Mouse (Mus musculus) cortical plate, adult 2 months (tissue): ENCODE data around the gene Maged2. TPM values are rescaled to one million over a fixed set of nuclear protein-coding genes. Genes with fewer than 3 reads are reported as not detected.
"Not testable (repeated sequence)": the region's sequence is repeated elsewhere in the genome, so short reads cannot be mapped to it uniquely, and the experiment has no call there.

Experiments used
- H3K27ac ChIP-seq: fragments of 200-500 bp; 2 replicates; pipeline ENCODE4 v1.5.1; 2012; ENCODE audit warnings: low read length, control low read depth, inconsistent platforms; ENCODE audit not compliant: insufficient read depth
- H3K4me1 ChIP-seq: fragments of 200-500 bp; 2 replicates; pipeline ENCODE4 v1.6.1; 2011; ENCODE audit warnings: low read length; ENCODE audit not compliant: control insufficient read depth, insufficient read depth
- H3K4me3 ChIP-seq: fragments of 200-500 bp; 2 replicates; pipeline ENCODE4 v1.5.1; 2011; ENCODE audit warnings: mild to moderate bottlenecking, low read length, control low read depth; ENCODE audit not compliant: insufficient read depth
- CTCF ChIP-seq: fragments of 200-500 bp; IDR thresholded peaks from 2 replicates; pipeline ENCODE4 v1.5.1; 2011; ENCODE audit warnings: mild to moderate bottlenecking, control low read depth, low read length; ENCODE audit not compliant: insufficient read depth; ENCODE audit errors: extremely low read depth
- POLR2A ChIP-seq: fragments of 200-500 bp; IDR thresholded peaks from 2 replicates; pipeline ENCODE4 v1.6.1; 2011; ENCODE audit warnings: mild to moderate bottlenecking, low read length, control low read depth; ENCODE audit not compliant: insufficient read depth; ENCODE audit errors: extremely low read depth
- polyA plus RNA-seq: library from polyadenylated mRNA; depleted of rRNA; stranded (reverse); fragments of >200 nt; gene quantifications from 2 replicates; pipeline ENCODE4 v1.2.3, GENCODE M21; 2012; rRNA removed

The Maged2 gene
- 43.1 and 45.2 TPM in 2 replicates for polyA plus RNA-seq

DNA sequence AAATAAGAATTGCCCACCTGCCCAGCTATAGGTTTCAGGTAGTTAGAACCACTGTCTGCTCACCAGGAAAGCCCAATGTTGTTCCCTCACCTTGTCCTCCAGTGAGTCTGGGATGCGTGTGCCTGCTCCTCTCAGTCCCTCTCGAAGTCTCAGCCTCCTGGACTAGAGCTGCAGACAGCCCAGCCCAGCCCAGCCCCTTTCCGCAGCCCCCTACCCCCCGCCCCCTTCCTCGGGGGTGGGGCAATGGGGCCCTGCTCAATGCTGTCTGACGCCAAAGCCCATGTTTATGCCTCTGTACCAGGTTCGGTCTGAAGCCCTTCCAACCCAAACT lies at the start of gene Maged2:
Gene Maged2, minus strand, starts transcription at position 207 of the 331 bp plus-strand sequence.
- Histone ChIP-seq H3K4me3 (peak within 1 kb of the TSS; percentile 62), H3K27ac (no peak within 1 kb of the TSS), H3K4me1 (no peaks in the 10 kb centered on the region)
- TF ChIP-seq CTCF, result no peak
- no peak for TF ChIP-seq POLR2A

DNA sequence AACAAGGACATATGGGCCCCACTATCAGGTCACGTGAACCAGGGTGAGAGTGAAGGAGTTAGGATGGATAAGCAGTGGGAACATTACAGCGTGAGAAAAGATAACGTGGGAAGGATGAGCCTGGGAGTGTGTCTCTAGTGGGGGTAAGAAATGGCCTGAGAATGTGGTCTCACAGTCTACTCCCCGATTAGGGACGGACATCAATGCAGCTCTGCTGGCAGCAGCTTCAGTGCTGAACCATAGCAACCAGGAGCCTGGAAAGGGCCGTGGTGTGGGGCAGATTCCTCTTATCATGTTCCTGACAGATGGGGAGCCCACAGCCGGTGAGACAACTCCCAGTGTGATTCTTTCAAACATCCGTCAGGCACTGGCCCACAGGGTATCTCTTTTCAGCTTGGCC lies 34.1 kb upstream of the Maged2 start:
- no peak overlapping the region for H3K4me3 ChIP-seq
- TF ChIP-seq CTCF, result no peak
- TF ChIP-seq POLR2A, result no peak
- no peak overlapping the region for H3K27ac ChIP-seq
- no peaks in the 10 kb centered on the region for H3K4me1 ChIP-seq

DNA sequence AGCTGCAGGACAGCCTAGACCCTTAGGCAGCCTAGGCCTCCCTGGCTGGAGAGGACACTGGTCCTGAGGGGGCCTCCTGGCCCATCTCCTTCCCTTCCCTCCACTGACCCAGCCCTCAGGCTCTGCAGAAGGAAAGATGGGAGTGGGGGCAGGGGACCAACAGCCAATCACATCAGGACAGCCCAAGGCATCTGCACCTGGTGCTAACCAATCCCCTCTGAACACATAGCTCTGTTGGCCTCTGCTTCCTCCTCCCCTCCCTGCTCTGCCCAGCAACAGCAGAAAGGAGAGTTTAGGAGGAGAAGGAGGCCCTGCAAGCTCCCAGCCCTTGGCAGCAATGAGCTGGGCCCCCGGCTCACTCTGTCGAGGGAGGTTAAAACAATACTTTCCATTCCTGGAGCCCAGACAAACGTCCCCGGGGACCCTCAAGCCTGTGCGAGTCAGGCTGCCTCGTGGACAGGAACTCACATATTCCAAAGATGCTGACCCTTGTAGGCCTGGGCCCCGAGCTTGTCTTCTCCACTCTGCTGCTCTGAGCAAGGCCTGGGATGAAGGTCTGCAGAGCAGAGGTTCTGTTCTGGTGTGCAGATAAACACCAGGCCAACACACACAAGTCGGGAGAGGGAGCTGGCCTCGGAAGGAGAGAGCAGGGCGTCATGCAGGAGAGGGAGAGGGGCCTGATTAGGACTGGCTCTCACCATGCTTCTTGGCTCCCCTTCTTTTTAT lies 31.5 kb upstream of the Maged2 start:
- not testable (repeated sequence) for H3K4me1 ChIP-seq, H3K27ac ChIP-seq, H3K4me3 ChIP-seq

DNA sequence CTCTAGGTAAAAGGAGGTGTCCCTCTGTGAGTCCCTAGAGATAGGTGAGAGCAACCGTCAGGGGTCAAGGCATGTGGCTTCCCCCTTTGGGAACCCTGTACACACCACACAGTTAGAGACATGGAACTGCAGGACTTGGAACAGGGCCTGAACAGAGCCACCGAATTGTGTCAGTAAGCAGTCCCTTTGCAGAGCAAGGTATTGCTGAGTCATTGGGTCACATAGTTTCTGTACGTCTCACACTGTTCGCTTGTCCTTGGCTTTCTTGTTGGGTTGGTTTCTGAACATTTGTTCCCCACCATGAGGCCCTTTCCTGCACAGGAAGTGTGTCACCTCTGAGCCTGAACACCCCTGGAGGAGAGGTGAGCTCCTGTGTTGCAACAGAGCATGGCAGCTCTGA lies 29.1 kb upstream of the Maged2 start:
- not testable (repeated sequence) for H3K27ac ChIP-seq, H3K4me3 ChIP-seq, H3K4me1 ChIP-seq

DNA sequence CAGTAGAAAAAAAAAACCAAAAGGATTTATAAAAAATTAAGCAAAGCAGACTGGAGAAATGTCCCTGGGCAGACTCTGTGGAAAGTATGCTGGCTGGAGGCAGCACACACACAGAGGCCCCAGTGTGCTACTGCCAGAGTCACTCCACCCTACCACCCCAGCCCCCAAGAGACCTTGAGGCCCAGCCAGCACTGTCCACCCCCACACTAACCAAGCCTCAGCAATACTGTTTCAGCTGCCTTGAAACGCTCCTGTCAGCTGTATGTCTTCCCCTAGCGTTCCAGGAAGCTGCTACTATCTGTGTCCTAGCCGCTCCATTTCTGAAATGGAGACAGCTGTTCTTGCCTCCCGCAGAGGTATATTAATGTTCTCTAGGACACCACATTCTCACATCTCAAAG lies 16.2 kb upstream of the Maged2 start:
- TF ChIP-seq POLR2A (no peak), CTCF (no peak)
- H3K4me1 ChIP-seq, result no peaks in the 10 kb centered on the region
- H3K27ac ChIP-seq, result no peak overlapping the region
- no peak overlapping the region for H3K4me3 ChIP-seq

DNA sequence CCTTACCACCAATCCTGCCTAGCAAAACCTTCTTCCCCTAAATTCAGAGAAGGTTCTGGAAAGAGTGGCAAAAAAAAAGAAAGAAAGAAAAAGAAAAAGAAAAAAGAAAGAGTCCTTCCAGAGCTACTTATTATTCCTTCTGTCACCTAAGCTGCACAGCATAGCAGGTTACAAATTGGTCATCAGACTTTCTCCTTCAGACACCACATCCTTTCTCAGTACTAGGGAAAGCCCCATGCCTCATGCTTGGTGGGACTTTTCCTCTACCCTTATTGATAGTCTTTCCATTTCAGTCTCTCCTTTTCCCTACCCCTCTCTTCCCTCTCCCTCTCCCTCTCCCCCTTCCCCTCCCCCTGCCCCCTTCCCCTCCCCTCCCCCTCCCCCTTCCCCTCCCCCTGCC lies 3.1 kb upstream of the Maged2 start:
- Histone ChIP-seq H3K27ac (no peak overlapping the region), H3K4me1 (no peaks in the 10 kb centered on the region), H3K4me3 (no peak overlapping the region)
- no peak for TF ChIP-seq POLR2A
- TF ChIP-seq CTCF, result no peak

DNA sequence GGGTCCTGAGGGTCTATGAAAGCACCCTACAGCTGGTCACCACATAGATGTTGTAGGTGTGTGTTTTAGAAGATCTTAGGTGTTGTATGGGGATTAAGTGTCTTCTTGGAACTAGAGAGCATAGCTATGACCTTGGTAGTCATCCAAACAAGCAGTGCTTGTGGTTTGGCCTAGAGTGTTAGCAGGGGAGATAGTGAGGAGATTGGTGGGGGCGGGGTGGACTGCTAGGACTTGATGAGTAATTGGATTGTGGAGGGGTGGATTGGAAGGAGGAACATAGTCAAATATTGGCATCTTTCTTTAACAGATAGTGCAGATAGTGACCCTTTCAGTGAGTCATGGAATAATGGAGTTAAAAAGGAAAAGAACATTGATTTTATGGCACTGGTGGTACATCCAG lies 1.5 kb upstream of the Maged2 start:
- H3K4me1 ChIP-seq, result no peaks in the 10 kb centered on the region
- no peak for TF ChIP-seq POLR2A
- no peak for TF ChIP-seq CTCF
- no peak overlapping the region for H3K4me3 ChIP-seq
- no peak overlapping the region for H3K27ac ChIP-seq

DNA sequence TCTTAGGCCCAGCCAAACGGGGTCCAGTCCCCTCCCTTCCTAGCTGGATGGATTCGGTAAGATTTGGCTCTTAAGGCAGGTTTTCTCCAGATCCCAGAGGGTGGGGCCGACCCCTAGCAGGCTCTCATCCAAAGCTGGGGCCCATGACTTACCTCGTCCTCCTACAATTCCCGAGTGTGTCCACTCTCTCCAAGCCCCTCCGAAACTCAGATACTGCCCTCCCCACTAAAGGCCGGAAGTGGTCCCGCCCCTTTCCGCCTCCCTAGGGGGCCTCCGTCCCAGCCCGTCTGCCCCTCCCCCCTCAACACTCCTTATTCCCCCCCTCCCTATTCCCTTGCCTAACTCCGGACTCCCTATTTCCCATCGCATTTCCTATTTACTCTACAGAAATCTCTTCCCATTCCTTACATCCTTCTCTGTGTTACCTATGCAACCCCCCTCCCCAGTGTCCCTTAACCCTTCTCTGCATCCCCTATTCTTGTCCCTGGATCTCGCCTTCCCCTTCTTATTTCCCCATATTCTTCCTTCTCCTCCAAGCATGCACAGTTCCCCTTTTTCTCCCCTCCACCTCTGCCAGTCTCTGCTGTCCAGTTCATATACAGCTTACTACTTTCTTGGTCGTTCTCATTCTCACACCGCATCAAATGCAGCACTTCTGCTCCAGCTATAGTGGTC lies 544 bp downstream of the Maged2 start:
- TF ChIP-seq CTCF (no peak), POLR2A (no peak)
- H3K4me3 ChIP-seq, result peak overlapping the region; percentile 62
- H3K4me1 ChIP-seq, result no peaks in the 10 kb centered on the region
- H3K27ac ChIP-seq, result no peak overlapping the region

DNA sequence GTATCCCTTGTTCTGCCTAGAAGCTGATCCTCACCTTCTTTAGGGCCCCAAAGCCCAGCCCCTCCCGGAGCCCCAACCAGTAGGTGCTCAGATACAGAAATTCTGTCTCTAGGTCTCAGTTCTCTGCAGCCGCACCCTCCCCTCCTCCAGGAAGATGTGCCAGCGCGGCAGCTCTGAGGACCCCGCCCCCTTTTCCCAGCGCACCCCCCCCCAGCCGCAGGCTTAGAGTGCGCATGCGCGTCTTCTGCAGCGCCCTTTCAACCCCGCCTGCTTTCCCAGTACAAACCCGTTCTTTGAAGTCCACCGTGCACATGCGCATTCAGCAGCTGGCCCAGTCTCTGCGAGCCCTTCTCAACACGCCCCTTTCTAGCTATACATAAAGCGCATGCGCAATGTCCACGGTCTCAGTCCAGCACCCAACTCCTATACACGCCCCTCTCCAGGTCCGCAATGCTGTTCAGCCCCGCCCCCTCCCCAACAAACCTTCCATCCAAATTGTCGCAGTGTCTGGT lies 1.3 kb downstream of the Maged2 start:
- TF ChIP-seq POLR2A, result no peak
- TF ChIP-seq CTCF, result no peak
- H3K4me1 ChIP-seq, result no peaks in the 10 kb centered on the region

DNA sequence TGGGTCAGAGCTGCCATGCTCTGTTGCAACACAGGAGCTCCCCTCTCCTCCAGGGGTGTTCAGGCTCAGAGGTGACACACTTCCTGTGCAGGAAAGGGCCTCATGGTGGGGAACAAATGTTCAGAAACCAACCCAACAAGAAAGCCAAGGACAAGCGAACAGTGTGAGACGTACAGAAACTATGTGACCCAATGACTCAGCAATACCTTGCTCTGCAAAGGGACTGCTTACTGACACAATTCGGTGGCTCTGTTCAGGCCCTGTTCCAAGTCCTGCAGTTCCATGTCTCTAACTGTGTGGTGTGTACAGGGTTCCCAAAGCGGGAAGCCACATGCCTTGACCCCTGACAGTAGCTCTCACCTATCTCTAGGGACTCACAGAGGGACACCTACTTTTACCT lies 13.2 kb downstream of the Maged2 start:
- H3K4me3 ChIP-seq, H3K4me1 ChIP-seq, H3K27ac ChIP-seq: not testable (repeated sequence)

More for the DNA sequence above, 1.3 kb downstream of the Maged2 start:
- H3K4me3 ChIP-seq, result peak overlapping the region; percentile 62
- no peak overlapping the region for H3K27ac ChIP-seq

DNA sequence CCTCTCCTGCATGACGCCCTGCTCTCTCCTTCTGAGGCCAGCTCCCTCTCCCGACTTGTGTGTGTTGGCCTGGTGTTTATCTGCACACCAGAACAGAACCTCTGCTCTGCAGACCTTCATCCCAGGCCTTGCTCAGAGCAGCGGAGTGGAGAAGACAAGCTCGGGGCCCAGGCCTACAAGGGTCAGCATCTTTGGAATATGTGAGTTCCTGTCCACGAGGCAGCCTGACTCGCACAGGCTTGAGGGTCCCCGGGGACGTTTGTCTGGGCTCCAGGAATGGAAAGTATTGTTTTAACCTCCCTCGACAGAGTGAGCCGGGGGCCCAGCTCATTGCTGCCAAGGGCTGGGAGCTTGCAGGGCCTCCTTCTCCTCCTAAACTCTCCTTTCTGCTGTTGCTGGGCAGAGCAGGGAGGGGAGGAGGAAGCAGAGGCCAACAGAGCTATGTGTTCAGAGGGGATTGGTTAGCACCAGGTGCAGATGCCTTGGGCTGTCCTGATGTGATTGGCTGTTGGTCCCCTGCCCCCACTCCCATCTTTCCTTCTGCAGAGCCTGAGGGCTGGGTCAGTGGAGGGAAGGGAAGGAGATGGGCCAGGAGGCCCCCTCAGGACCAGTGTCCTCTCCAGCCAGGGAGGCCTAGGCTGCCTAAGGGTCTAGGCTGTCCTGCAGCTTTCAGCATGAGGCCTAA lies 15.5 kb downstream of the Maged2 start:
- H3K27ac ChIP-seq, H3K4me1 ChIP-seq, H3K4me3 ChIP-seq: not testable (repeated sequence)
